Mouse (Mus musculus) embryonic fibroblast, embryonic 13.5 days (primary cell): ENCODE data around the gene Pax7.

ENCODE experiments used
- CTCF ChIP-seq: IDR thresholded peaks from 2 replicates; pipeline ENCODE4 v1.5.1; 2011; ENCODE audit warnings: mild to moderate bottlenecking, control low read depth, low read length, moderate library complexity, borderline replicate concordance; ENCODE audit not compliant: insufficient read depth
- POLR2A ChIP-seq: IDR thresholded peaks from 2 replicates; pipeline ENCODE4 v1.6.1; 2011; ENCODE audit warnings: low read depth, mild to moderate bottlenecking, control low read depth, low read length, moderate library complexity

- no peak for TF ChIP-seq CTCF
- TF ChIP-seq POLR2A = no peak
Measured at GRCm38 (mm10) chr4:139725421-139725820, 107.9 kb downstream of the Pax7 start.
